15 mouse cellular contexts compared by ENCODE assay signal in genomic region chr4:77586222-77586621, GRCm38 (mm10).
"Had no signal": no experiment of that assay in that cellular context is flagged by ENCODE, and none has a peak within 500 bp of the region (broad histone marks: within the 10 kb centered on the region; RNA-seq: fewer than 3 reads in every experiment).

No protein-coding gene starts in this region.

- H3K27ac ChIP-seq: macrophage; midbrain, embryonic 13.5 days; midbrain, embryonic 15.5 days; neural tube, embryonic 12.5 days; stomach, embryonic 15.5 days; stomach, postnatal 0 days had no signal

- DNase-seq: lung, adult 18-20 months; lung, embryonic 14.5 days; lung, postnatal 10 days; lung, postnatal 36 days; right cerebral cortex, postnatal 14 days; thymus, postnatal 14 days; thymus, postnatal 36 days had no signal

- H3K9me3 ChIP-seq: megakaryocyte, embryonic 14.5 days; midbrain, embryonic 13.5 days; midbrain, embryonic 15.5 days; neural tube, embryonic 12.5 days; stomach, embryonic 15.5 days had no signal

- H3K36me3 ChIP-seq: midbrain, embryonic 13.5 days; midbrain, embryonic 15.5 days; neural tube, embryonic 12.5 days; stomach, embryonic 15.5 days had no signal

- H3K4me1 ChIP-seq: megakaryocyte, embryonic 14.5 days; midbrain, embryonic 13.5 days; midbrain, embryonic 15.5 days; neural tube, embryonic 12.5 days; stomach, embryonic 15.5 days had no signal

- ATAC-seq: midbrain, embryonic 13.5 days; midbrain, embryonic 15.5 days had no signal

- H3K27me3 ChIP-seq: megakaryocyte, embryonic 14.5 days; midbrain, embryonic 13.5 days; midbrain, embryonic 15.5 days; neural tube, embryonic 12.5 days; stomach, embryonic 15.5 days had no signal

- H3K4me3 ChIP-seq: megakaryocyte, embryonic 14.5 days; midbrain, embryonic 13.5 days; midbrain, embryonic 15.5 days; neural tube, embryonic 12.5 days; stomach, embryonic 15.5 days had no signal

- H3K9ac ChIP-seq: lung, embryonic 14.5 days; midbrain, embryonic 13.5 days; midbrain, embryonic 15.5 days; neural tube, embryonic 12.5 days; stomach, embryonic 15.5 days had no signal

- H3K4me2 ChIP-seq: lung, embryonic 14.5 days; midbrain, embryonic 11.5 days; midbrain, embryonic 13.5 days; midbrain, embryonic 15.5 days; neural tube, embryonic 12.5 days; stomach, embryonic 15.5 days had no signal
